ENCODE assay signal across 8 mouse cellular contexts in the genomic region with DNA sequence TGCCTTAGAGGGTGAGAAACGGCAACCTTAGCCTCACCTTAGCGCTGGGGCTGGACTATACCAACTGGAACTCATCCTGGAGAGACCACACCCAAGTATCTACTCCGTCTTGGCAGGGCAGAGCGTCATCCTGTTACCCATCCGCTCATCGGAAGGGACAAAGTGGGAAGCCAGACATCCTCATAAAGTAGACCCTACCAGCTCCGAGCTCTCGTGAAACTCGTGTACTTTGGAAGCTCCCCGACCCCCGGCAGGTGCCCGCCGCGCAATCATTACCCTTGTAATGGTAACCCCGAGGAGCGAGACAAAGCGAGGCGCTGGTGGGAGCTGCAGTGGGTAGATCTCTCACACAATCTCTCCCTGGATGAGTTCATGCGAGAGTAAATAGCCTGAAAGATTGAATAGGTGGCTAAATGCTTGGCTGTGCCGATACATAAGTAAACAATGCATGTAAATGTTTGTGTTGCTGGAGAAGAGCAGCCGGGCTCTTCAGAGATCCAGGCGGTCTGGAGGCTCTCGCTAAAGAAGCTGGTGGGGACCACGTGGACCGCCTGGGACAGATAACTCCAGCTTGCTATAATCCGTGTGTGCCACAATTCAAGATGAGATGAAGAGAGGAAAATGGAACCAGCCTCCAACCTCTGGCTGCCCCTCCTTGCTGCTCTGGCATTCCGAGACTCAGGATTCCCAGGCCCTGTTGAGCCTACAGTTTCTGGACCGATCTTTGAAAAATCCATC. TPM values are rescaled to one million over a fixed set of nuclear protein-coding genes. Genes with fewer than 3 reads are reported as not detected.
DNase-seq lines count a peak whose midpoint lies in the region; ATAC-seq and TF ChIP-seq lines count a peak whose summit lies in the region.

No protein-coding gene starts in this region.

- no peak overlapping the region for H3K27ac ChIP-seq in heart, embryonic 16.5 days (ENCODE audit: low read length)
- peak overlapping the region; percentile 92 for H3K27ac ChIP-seq in hindbrain, embryonic 13.5 days
- H3K27ac ChIP-seq in neural tube, embryonic 11.5 days (ENCODE audit: low read depth, low read length): no peak overlapping the region

- no peaks in the 10 kb centered on the region for H3K9me3 ChIP-seq in heart, embryonic 16.5 days (replicated peaks; ENCODE audit: control insufficient read depth, low read length)
- no peaks in the 10 kb centered on the region for H3K9me3 ChIP-seq in hindbrain, embryonic 13.5 days
- no peaks in the 10 kb centered on the region for H3K9me3 ChIP-seq in neural tube, embryonic 11.5 days (ENCODE audit: control insufficient read depth, low read length)

- H3K36me3 ChIP-seq in heart, embryonic 16.5 days (ENCODE audit: control insufficient read depth, insufficient read depth): no peaks in the 10 kb centered on the region
- H3K36me3 ChIP-seq in hindbrain, embryonic 13.5 days: no peaks in the 10 kb centered on the region
- H3K36me3 ChIP-seq in neural tube, embryonic 11.5 days (ENCODE audit: control insufficient read depth, insufficient read depth, low read length): no peaks in the 10 kb centered on the region

- peak overlapping the region; percentile 56 for H3K4me3 ChIP-seq in heart, embryonic 16.5 days (ENCODE audit: low read length)
- H3K4me3 ChIP-seq in hindbrain, embryonic 13.5 days: peak overlapping the region; percentile 60
- peak overlapping the region; percentile 44 for H3K4me3 ChIP-seq in neural tube, embryonic 11.5 days (ENCODE audit: low read depth, low read length)

- no peak for DNase-seq in heart, adult 9 months (ENCODE audit: low spot score in 2 of 2)
- peak; percentile 65 for DNase-seq in brain, embryonic 14.5 days (ENCODE audit: low read depth)
- peak; percentile 44 for DNase-seq in neural tube, embryonic 11.5 days (ENCODE audit: low spot score)
- DNase-seq in adrenal gland, postnatal 4 days (ENCODE audit: low spot score in 2 of 2): no peak
- no peak for DNase-seq in kidney, postnatal 10 days

- peak overlapping the region; percentile 90 for H3K4me2 ChIP-seq in heart, embryonic 16.5 days (ENCODE audit: low read depth, low read length)
- peak overlapping the region; percentile 89 for H3K4me2 ChIP-seq in hindbrain, embryonic 13.5 days
- peak overlapping the region; percentile 93 for H3K4me2 ChIP-seq in neural tube, embryonic 11.5 days (ENCODE audit: low read depth)

- peaks cover 14% of the 10 kb centered on the region; the same call in 1 of the 2 replicates for H3K4me1 ChIP-seq in heart, embryonic 16.5 days (ENCODE audit: control insufficient read depth, insufficient read depth, low read length)
- H3K4me1 ChIP-seq in hindbrain, embryonic 13.5 days (replicated peaks): peaks cover 36% of the 10 kb centered on the region
- 0 out of 2 replicates have a peak, but pooled peaks cover 3% of the 10 kb centered on the region for H3K4me1 ChIP-seq in neural tube, embryonic 11.5 days (ENCODE audit: control insufficient read depth, insufficient read depth, low read length)

- TF ChIP-seq POLR2A in brain, embryonic 14.5 days (IDR thresholded peaks at IDR 0.05; ENCODE audit: borderline replicate concordance, extremely low read depth, insufficient read depth, insufficient read length, poor library complexity, severe bottlenecking): no peak

- WGBS in heart, embryonic 16.5 days: 8% methylated on average over 28 of the region's 28 CpGs
- 3% methylated on average over 28 of the region's 28 CpGs for WGBS in hindbrain, embryonic 13.5 days
- 4% methylated on average over 28 of the region's 28 CpGs for WGBS in neural tube, embryonic 11.5 days

- H3K27me3 ChIP-seq in heart, embryonic 16.5 days (ENCODE audit: control insufficient read depth, insufficient read depth, low read length): peaks cover 68% of the 10 kb centered on the region
- peaks cover 27% of the 10 kb centered on the region for H3K27me3 ChIP-seq in hindbrain, embryonic 13.5 days
- H3K27me3 ChIP-seq in neural tube, embryonic 11.5 days (ENCODE audit: control insufficient read depth, insufficient read depth, low read length): peaks cover 39% of the 10 kb centered on the region

- no peak for ATAC-seq in heart, embryonic 16.5 days (replicated peaks; ENCODE audit: extremely low read depth, insufficient read depth, low FRiP score)
- peak; percentile 16 for ATAC-seq in hindbrain, embryonic 13.5 days (ENCODE audit: low FRiP score)
- peak; percentile 27; the same call in 1 of the 2 replicates for ATAC-seq in neural tube, embryonic 11.5 days (ENCODE audit: insufficient read depth, low FRiP score, low TSS enrichment)
- ATAC-seq in monocyte, adult 5-6 weeks (replicated peaks; ENCODE audit: insufficient number of reproducible peaks, low FRiP score, low TSS enrichment, poor library complexity, severe bottlenecking): no peak

- no peak overlapping the region for H3K9ac ChIP-seq in heart, embryonic 16.5 days (ENCODE audit: low read length)
- peak overlapping the region; percentile 75 for H3K9ac ChIP-seq in hindbrain, embryonic 13.5 days
- peak overlapping the region; percentile 58 for H3K9ac ChIP-seq in neural tube, embryonic 11.5 days (ENCODE audit: low read length)

- TF ChIP-seq CTCF in brain, embryonic 14.5 days (IDR thresholded peaks at IDR 0.05; ENCODE audit: borderline replicate concordance, extremely low read depth, insufficient read depth, insufficient read length): no peak

RNA-seq across cellular contexts. Expression of a gene that starts 1.2 kb away (rescaled TPM):
- 1.1 and 1.2 TPM in 2 replicates for polyA plus RNA-seq in heart, embryonic 16.5 days (2015; fragmentation: Nextera tagmentation; extraction: Ambion mirVana)
- polyA plus RNA-seq in brain, embryonic 14.5 days (2012; rRNA removed): 4.7 and 16.3 TPM in 2 replicates
- 18.6 and 21.6 TPM in 2 replicates for polyA plus RNA-seq in hindbrain, embryonic 13.5 days (2015; fragmentation: Nextera tagmentation; extraction: Ambion mirVana)
- polyA plus RNA-seq in neural tube, embryonic 11.5 days (2014; fragmentation: Nextera tagmentation; extraction: Ambion mirVana): 7.2 and 9.6 TPM in 2 replicates
- 10 to 100 TPM in 1 of 2 experiments, 1 to 10 TPM in 1; 9.0 to 16.2 TPM for total RNA-seq in adrenal gland, postnatal 4 days (2021)
- total RNA-seq in monocyte, adult 5-6 weeks (2017): 1.5 TPM in 1 of 3 replicates, not detected in the others

RNA-seq across cellular contexts. Expression of a gene that starts 51.7 kb away (rescaled TPM):
- polyA plus RNA-seq in heart, embryonic 16.5 days (2015; fragmentation: Nextera tagmentation; extraction: Ambion mirVana): not detected in 2 replicates
- polyA plus RNA-seq in brain, embryonic 14.5 days (2012; rRNA removed): not detected in 2 replicates
- 0.31 and 0.62 TPM in 2 replicates for polyA plus RNA-seq in hindbrain, embryonic 13.5 days (2015; fragmentation: Nextera tagmentation; extraction: Ambion mirVana)
- not detected in 2 replicates for polyA plus RNA-seq in neural tube, embryonic 11.5 days (2014; fragmentation: Nextera tagmentation; extraction: Ambion mirVana)
- total RNA-seq in adrenal gland, postnatal 4 days (2021): not detected
- not detected in 3 replicates for total RNA-seq in monocyte, adult 5-6 weeks (2017)

RNA-seq across cellular contexts. Expression of a gene that starts 52.4 kb away (rescaled TPM):
- polyA plus RNA-seq in heart, embryonic 16.5 days (2015; fragmentation: Nextera tagmentation; extraction: Ambion mirVana): 26.9 and 39.9 TPM in 2 replicates
- 2.4 and 3.2 TPM in 2 replicates for polyA plus RNA-seq in brain, embryonic 14.5 days (2012; rRNA removed)
- polyA plus RNA-seq in hindbrain, embryonic 13.5 days (2015; fragmentation: Nextera tagmentation; extraction: Ambion mirVana): 30.1 and 31.6 TPM in 2 replicates
- polyA plus RNA-seq in neural tube, embryonic 11.5 days (2014; fragmentation: Nextera tagmentation; extraction: Ambion mirVana): 36.4 and 38.2 TPM in 2 replicates
- total RNA-seq in adrenal gland, postnatal 4 days (2021): 10 to 100 TPM; 25.1 to 30.7 TPM
- 0.67 to 13.7 TPM (median 1.6 TPM) in 3 replicates for total RNA-seq in monocyte, adult 5-6 weeks (2017)

Comparison
In these comparisons a context has a peak if more than half of its experiments do, and no peak if none do; other contexts are left out.
1. ATAC-seq: peak in hindbrain, embryonic 13.5 days (single experiment) and neural tube, embryonic 11.5 days (single experiment); none in heart, embryonic 16.5 days (single experiment) and monocyte, adult 5-6 weeks (single experiment).
2. DNase-seq: peak in brain, embryonic 14.5 days (single experiment) and neural tube, embryonic 11.5 days (single experiment); none in heart, adult 9 months (0 of 2), adrenal gland, postnatal 4 days (0 of 2) and kidney, postnatal 10 days (single experiment).
3. Peak in every context shown above with its lines, with median percentiles within 50 percentile points of each other: H3K4me2 ChIP-seq and H3K4me3 ChIP-seq.